Mouse (Mus musculus) midbrain, embryonic 10.5 days (tissue): ENCODE results near the gene Nqo1. TPM values are rescaled to one million over a fixed set of nuclear protein-coding genes. Genes with fewer than 3 reads are reported as not detected.

Experiments
- DNase-seq: peaks from one replicate; pipeline ENCODE4 v3.0.0-alpha.2; 2017; ENCODE audit warnings: low spot score
- H3K27ac ChIP-seq: fragments of 300-500 bp; sonication (generic); replicated peaks from 2 replicates; pipeline ENCODE4 v1.5.1; 2016; ENCODE audit warnings: mild to moderate bottlenecking
- H3K27me3 ChIP-seq: fragments of 300-500 bp; sonication (generic); 2 replicates; pipeline ENCODE4 v1.6.1; 2016; ENCODE audit warnings: low read depth, mild to moderate bottlenecking; ENCODE audit not compliant: poor library complexity, severe bottlenecking
- H3K36me3 ChIP-seq: fragments of 300-500 bp; sonication (generic); 2 replicates; pipeline ENCODE4 v1.6.1; 2016; ENCODE audit warnings: mild to moderate bottlenecking, moderate library complexity
- H3K4me1 ChIP-seq: fragments of 300-500 bp; sonication (generic); 2 replicates; pipeline ENCODE4 v1.6.1; 2016
- H3K4me3 ChIP-seq: fragments of 300-500 bp; sonication (generic); 2 replicates; pipeline ENCODE4 v1.5.1; 2016; ENCODE audit warnings: mild to moderate bottlenecking, moderate library complexity
- H3K9me3 ChIP-seq: fragments of 300-500 bp; sonication (generic); replicated peaks from 2 replicates; pipeline ENCODE4 v1.6.1; 2016; ENCODE audit warnings: mild to moderate bottlenecking
- WGBS: fragments of 180-500 bp; shearing (Covaris S2); methylation state at CpG from one replicate; pipeline ENCODE4 v1.1.7; 2016; 5-methylcytosine and 5-hydroxymethylcytosine counted together
- polyA plus RNA-seq: library from polyadenylated mRNA; unstranded; fragments of >200 nt; fragmentation: Nextera tagmentation; extraction: Ambion mirVana; gene quantifications from 2 replicates; pipeline ENCODE4 v1.2.1, GENCODE M21; 2016

The Nqo1 gene
- polyA plus RNA-seq, 1 experiment from 2014 or later, result 7.3 TPM

DNA sequence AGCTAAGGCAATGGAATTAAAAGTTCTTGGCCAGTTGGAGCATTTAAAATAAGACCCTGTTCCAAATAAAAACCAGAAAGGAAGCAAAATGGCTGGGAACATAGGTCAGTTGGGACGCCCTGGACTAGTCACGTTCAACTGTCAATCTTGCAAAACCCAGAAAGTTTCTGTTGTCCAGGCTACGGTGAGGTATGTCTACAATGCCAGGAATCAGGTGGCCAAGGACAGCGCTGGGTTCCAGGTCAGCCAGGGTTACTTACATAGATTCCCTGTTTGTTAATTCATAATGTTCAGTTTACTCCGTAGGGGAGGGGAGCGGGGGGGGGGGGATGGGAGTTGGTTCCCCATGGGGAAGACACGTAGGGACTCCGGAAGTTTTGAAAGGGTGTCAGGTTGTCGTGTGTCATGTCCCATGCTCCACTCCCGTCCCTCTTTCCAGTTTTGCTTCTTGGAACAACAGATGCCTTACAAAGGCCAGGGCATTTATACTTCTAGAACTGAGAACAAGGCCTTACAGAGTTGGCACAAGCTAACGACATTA is 32.5 kb upstream of the Nqo1 start:
- DNase-seq, result peak; percentile 14
- 25% methylated on average over 11 of the region's 11 CpGs for WGBS
- no peaks in the 10 kb centered on the region for H3K9me3 ChIP-seq
- H3K27ac ChIP-seq, result peak overlapping the region; percentile 93
- no peaks in the 10 kb centered on the region for H3K27me3 ChIP-seq
- H3K4me3 ChIP-seq, result peak overlapping the region; percentile 86
- no peaks in the 10 kb centered on the region for H3K36me3 ChIP-seq
- H3K4me1 ChIP-seq, result peaks cover 19% of the 10 kb centered on the region

DNA sequence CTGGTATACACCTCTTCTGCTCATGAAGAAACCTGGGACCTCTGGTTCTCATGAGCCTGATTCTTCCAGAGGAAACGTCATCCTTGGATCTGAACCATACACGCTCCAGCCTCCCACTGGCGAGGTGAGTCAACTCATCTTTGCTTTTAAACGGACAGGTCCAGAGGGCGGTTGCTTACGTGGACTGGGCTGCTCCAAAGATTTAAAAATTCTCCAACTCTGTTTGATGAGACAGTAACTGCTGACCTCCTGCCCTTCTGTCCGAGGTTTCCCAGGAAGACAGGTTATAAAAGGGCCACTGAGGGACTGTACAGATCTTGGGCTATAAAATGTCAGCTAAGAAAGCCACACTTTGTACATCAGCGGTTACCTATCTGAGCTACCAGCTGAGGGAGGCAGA is 27.8 kb upstream of the Nqo1 start:
- H3K36me3 ChIP-seq, result no peaks in the 10 kb centered on the region
- no peak for DNase-seq
- no peak overlapping the region for H3K27ac ChIP-seq
- H3K4me3 ChIP-seq, result no peak overlapping the region
- 86% methylated on average over 8 of the region's 8 CpGs for WGBS
- no peaks in the 10 kb centered on the region for H3K27me3 ChIP-seq
- no peaks in the 10 kb centered on the region for H3K9me3 ChIP-seq
- peaks cover 7% of the 10 kb centered on the region for H3K4me1 ChIP-seq

DNA sequence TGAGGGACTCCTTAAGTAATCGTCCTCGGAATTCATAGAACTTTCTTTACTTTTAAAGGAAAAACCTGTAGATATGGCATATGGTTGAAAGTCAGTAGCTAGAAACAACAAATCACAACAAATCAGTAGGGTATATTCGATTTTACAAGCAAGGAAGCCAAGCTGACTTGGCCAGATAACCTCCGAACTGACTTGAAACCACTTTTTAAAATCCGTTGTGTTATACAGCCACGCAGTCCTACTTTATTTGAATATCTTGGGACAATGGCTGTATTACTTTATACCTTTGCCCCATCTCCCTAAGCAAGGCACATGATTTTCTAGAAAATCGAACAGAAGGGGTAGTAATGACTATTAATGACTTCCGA is 22.2 kb upstream of the Nqo1 start:
- Histone ChIP-seq H3K9me3 (no peaks in the 10 kb centered on the region), H3K27me3 (no peaks in the 10 kb centered on the region), H3K27ac (no peak overlapping the region), H3K4me1 (peaks cover 18% of the 10 kb centered on the region), H3K36me3 (peaks cover 34% of the 10 kb centered on the region), H3K4me3 (peak overlapping the region; percentile 98)
- WGBS, result 49% methylated on average over 8 of the region's 8 CpGs
- DNase-seq, result no peak

DNA sequence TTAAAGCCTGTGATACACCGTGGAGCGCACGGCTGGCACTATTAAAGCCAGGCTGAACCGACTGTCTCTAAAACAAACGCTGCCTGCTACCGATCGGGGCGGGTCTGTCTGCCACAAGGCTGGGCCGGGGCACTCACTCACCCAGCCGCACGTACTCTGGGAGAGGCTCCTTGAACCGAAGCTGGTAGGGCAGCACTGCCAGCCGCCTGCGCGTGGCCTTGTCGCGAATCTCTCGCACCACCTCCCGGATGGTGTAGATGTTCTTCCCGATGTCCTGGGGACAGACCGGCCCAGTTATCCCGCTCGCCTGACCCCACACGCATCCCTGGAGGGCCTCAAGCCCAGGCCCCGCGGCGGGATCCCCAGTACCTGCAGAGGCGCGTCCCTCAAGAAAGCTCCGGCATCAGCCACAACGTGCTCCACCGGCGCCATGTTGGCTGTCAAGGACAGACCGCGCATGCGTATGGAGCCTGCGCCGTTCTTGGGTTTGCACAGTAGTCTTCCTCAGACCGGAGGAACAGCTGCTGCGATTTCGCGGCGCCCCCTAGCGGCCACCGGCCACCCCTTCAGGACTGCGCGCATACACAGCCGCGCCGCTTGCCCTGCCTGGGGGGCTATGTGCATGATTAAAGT is 21.7 kb upstream of the Nqo1 start, which contains the start of gene Nob1:
Gene Nob1, minus strand, starts transcription at position 455 of the 633 bp plus-strand sequence.
- Histone ChIP-seq H3K4me1 (peaks cover 18% of the 10 kb centered on the region), H3K36me3 (peaks cover 39% of the 10 kb centered on the region), H3K4me3 (peak within 1 kb of the TSS; percentile 98), H3K27ac (peak within 1 kb of the TSS; percentile 91), H3K27me3 (no peaks in the 10 kb centered on the region), H3K9me3 (no peaks in the 10 kb centered on the region)
- WGBS, result under 1% methylated on average over 50 of the region's 50 CpGs
- peak; percentile 97 for DNase-seq

DNA sequence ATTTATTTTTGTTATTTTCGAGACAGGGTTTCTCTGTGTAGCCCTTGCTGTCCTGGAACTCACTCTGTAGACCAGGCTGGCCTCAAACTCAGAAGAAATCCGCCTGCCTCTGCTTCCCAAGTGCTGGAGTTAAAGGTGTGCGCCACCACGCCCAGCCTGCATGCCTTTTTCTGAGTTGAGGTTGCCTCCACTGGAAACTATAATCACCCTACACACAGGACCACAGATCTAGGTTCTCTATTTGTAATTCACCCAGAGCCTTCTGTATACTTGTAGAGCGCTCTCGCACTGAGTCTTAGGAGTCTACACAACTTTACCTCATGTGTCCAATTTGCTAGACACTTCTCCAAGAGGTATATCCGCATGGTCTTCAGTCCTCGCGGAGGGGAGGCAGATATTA is 21.2 kb upstream of the Nqo1 start:
- H3K36me3 ChIP-seq, result peaks cover 44% of the 10 kb centered on the region
- WGBS, result 33% methylated on average over 9 of the region's 9 CpGs
- peak overlapping the region; percentile 98 for H3K4me3 ChIP-seq
- no peaks in the 10 kb centered on the region for H3K9me3 ChIP-seq
- DNase-seq, result no peak
- H3K27me3 ChIP-seq, result no peaks in the 10 kb centered on the region
- peaks cover 18% of the 10 kb centered on the region for H3K4me1 ChIP-seq
- H3K27ac ChIP-seq, result peak overlapping the region; percentile 91

DNA sequence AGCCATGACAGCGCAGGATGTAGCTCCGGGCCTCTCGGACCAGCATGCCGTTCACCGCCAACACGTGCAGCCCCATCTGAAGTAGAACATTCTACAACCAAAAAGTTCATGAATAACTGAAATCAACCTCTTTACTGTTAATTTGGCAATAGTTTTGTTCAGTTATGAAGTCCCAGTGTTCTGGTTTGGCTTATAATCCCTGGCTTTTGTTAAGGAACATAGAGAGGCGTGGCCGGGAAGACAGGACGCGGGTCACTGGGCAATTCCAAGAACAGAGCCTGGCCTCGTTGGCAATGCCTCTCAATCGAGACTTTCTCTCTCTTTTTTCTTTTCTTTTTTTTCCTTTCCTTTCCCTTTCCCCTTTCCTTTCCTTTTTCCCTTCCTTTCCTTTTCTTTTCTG is 14.0 kb upstream of the Nqo1 start:
- H3K4me1 ChIP-seq, result no peaks in the 10 kb centered on the region
- no peak overlapping the region for H3K27ac ChIP-seq
- no peaks in the 10 kb centered on the region for H3K9me3 ChIP-seq
- H3K36me3 ChIP-seq, result peaks cover 100% of the 10 kb centered on the region
- 85% methylated on average over 12 of the region's 12 CpGs for WGBS
- no peak overlapping the region for H3K4me3 ChIP-seq
- no peaks in the 10 kb centered on the region for H3K27me3 ChIP-seq
- no peak for DNase-seq

DNA sequence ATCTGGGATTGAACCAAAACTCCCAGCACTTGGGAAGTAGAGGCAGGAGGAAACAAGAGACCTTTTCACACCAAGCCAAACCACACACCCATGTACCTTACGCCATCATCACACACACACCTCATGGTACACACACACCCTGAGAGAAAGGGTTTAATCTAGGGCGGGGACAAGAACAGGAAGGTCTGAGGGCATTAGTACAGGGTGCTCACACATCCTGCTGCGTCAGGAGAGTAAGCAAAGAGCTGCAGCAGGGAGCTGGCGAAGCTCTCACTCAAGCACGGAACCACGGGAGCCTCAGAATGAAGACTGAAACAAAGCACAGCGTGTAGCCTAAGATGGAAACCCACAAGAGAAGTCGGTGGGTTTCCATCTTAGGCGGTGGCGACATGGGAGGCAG is 10.9 kb upstream of the Nqo1 start:
- H3K4me1 ChIP-seq, result no peaks in the 10 kb centered on the region
- H3K27me3 ChIP-seq, result no peaks in the 10 kb centered on the region
- no peak for DNase-seq
- 93% methylated on average over 10 of the region's 10 CpGs for WGBS
- no peak overlapping the region for H3K4me3 ChIP-seq
- H3K27ac ChIP-seq, result no peak overlapping the region
- H3K36me3 ChIP-seq, result peaks cover 100% of the 10 kb centered on the region
- no peaks in the 10 kb centered on the region for H3K9me3 ChIP-seq

DNA sequence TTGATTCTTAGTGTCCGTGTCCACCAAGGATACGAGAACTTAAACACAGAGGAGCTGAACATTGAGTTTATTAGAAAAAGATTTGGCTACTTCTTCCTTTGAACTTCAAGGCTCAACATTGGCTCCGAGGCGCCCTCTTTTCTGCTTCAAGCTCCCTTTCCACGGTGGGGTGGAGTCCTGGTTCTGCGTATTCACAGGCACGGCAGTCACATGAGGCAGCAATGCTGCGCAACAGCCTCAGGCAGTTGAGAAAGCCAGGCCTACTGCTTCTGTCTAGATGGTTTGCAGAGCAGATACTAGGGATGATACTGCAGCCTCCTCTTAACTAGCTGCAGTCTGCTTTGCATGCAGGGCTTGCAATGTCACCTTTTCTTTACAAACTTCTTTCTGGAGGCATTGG is 9.5 kb upstream of the Nqo1 start:
- DNase-seq, result no peak
- H3K4me3 ChIP-seq, result no peak overlapping the region
- H3K36me3 ChIP-seq, result peaks cover 97% of the 10 kb centered on the region
- 92% methylated on average over 8 of the region's 8 CpGs for WGBS
- H3K4me1 ChIP-seq, result no peaks in the 10 kb centered on the region
- H3K27ac ChIP-seq, result no peak overlapping the region
- no peaks in the 10 kb centered on the region for H3K9me3 ChIP-seq
- no peaks in the 10 kb centered on the region for H3K27me3 ChIP-seq

DNA sequence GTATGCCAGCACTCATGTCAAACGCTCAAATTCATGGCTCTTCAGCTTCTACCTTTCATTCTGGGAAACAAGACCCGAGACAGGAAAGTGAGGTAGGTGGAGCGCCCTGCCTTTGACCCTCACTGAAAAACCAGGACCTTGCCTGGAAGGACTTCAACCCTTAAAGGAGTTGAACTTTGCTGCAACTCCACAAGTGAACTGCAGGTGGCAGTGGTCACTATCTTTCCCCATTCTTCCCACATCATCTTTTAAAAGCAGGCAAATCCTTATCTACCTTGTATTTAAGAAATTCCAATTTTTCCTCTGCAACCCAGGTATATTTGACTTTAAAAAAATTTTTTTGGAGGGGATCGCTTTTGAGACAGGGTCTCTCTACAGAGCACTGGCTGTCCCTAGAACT is 8.4 kb upstream of the Nqo1 start:
- Histone ChIP-seq H3K36me3 (peaks cover 85% of the 10 kb centered on the region), H3K4me3 (no peak overlapping the region)
- DNase-seq, result peak; percentile 31

DNA sequence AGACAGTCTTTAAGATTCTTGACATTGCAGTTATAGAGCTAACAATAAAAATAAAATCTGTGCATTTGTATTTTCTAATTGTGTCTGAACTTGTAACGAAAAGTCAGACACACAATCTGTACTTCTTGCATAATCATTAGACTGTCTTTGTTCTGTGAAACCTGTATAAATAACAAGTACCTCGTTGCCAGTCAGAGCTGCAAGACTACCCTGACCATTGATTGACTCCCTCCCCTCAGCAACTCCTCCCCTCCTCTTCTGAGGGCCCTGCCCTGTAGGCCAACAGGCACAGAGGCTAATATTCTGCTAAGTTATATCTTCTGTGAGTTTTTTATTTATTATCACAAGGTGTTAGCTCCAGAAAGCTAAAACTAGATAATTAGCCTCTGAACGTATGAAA is 2.9 kb upstream of the Nqo1 start:
- no peak for DNase-seq
- Histone ChIP-seq H3K9me3 (no peaks in the 10 kb centered on the region), H3K27ac (no peak overlapping the region), H3K4me1 (peaks cover 17% of the 10 kb centered on the region), H3K36me3 (peaks cover 31% of the 10 kb centered on the region), H3K27me3 (no peaks in the 10 kb centered on the region), H3K4me3 (no peak overlapping the region)
- 74% methylated on average over 3 of the region's 3 CpGs for WGBS

More for the DNA sequence above, 8.4 kb upstream of the Nqo1 start:
- Histone ChIP-seq H3K9me3 (no peaks in the 10 kb centered on the region), H3K27ac (no peak overlapping the region), H3K4me1 (no peaks in the 10 kb centered on the region), H3K27me3 (no peaks in the 10 kb centered on the region)
- WGBS, result 78% methylated on average over 4 of the region's 4 CpGs

DNA sequence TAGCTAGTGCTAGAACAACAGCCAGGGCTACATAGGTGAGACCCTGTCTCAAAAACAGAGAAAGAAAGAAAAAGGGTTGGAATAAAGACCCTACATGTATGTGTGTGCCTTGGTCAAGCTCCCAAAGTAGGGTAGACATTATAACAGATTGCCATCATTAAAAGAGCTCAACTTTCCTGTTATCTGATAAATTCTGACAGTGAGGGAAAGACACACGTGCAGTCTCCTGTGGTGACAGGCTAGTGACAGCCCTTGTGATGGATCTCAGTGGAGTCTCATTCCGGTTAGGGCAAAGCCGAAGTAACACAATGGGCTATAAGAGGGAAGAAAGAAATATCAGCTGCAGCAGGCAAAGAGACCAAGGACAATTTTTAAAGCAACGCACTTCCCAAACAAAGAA is 1.1 kb upstream of the Nqo1 start:
- 85% methylated on average over 4 of the region's 4 CpGs for WGBS

DNA sequence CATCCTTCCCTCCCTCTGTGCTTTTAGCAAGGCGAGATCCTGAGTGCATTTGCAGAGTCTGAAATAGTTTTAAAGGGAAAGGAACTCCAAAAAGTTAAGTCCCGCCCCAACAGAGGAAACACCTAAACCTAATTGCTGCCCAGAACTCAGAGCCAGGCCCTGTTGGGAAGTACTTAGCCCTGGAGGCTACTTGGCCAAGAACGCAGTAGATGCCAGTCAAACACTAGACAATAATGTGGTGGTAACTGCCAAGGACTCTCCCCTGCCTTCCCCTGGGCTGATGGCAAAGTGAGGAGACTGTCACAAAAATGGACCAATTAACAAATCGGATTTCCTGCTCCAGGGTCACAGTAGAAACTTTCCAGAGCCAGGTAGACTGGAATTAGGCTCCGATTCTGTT is 1.1 kb downstream of the Nqo1 start:
- peaks cover 17% of the 10 kb centered on the region for H3K4me1 ChIP-seq
- DNase-seq, result no peak

More for the DNA sequence above, 1.1 kb upstream of the Nqo1 start:
- no peak for DNase-seq
- Histone ChIP-seq H3K27ac (peak overlapping the region; percentile 82), H3K4me1 (peaks cover 17% of the 10 kb centered on the region), H3K27me3 (no peaks in the 10 kb centered on the region), H3K36me3 (peaks cover 12% of the 10 kb centered on the region), H3K4me3 (no peak overlapping the region), H3K9me3 (no peaks in the 10 kb centered on the region)

DNA sequence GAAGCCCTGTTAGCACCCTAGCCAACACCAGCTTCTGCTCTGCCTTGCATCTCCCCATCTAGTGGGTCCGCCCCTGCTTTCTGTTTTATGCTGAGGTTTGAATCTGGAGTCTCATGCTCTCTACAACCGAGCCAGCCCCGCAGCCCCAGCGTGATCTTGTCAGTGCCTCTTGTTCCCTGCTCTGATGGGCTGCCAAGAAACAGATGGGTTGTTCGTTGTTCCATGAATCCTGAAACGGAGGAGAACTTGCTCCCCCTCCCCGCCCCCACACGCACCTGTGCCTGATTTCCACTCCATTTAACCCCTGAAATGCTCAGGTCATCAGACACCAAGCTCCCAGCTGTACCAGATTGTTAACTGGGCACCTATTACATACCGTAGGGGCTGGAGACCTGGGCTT is 3.5 kb downstream of the Nqo1 start:
- no peaks in the 10 kb centered on the region for H3K27me3 ChIP-seq
- H3K4me3 ChIP-seq, result no peak overlapping the region
- no peaks in the 10 kb centered on the region for H3K9me3 ChIP-seq
- WGBS, result 56% methylated on average over 9 of the region's 9 CpGs
- H3K27ac ChIP-seq, result no peak overlapping the region
- no peak for DNase-seq
- H3K4me1 ChIP-seq, result peaks cover 17% of the 10 kb centered on the region
- no peaks in the 10 kb centered on the region for H3K36me3 ChIP-seq

More for the DNA sequence above, 1.1 kb downstream of the Nqo1 start:
- Histone ChIP-seq H3K27ac (no peak overlapping the region), H3K9me3 (no peaks in the 10 kb centered on the region), H3K4me3 (no peak overlapping the region), H3K27me3 (no peaks in the 10 kb centered on the region), H3K36me3 (no peaks in the 10 kb centered on the region)
- WGBS, result 83% methylated on average over 5 of the region's 5 CpGs
